Mouse (Mus musculus) stomach, embryonic 15.5 days (tissue): Measurements from ENCODE around the gene Myo5a. TPM values are rescaled to one million over a fixed set of nuclear protein-coding genes. Genes with fewer than 3 reads are reported as not detected.

Source experiments
- ATAC-seq: fragments of 200-750 bp; cut with Nextera tagmentation; 2 replicates; pipeline ENCODE4 v1.8.0; 2017; ENCODE audit warnings: low read depth, moderate number of reproducible peaks, moderate TSS enrichment; ENCODE audit not compliant: insufficient read depth, low FRiP score
- H3K27ac ChIP-seq: fragments of 300-500 bp; sonication (generic); 2 replicates; pipeline ENCODE4 v1.5.1; 2015; ENCODE audit warnings: mild to moderate bottlenecking, inconsistent platforms
- H3K27me3 ChIP-seq: fragments of 300-500 bp; sonication (generic); replicated peaks from 2 replicates; pipeline ENCODE4 v1.6.1; 2015; ENCODE audit warnings: inconsistent platforms
- H3K36me3 ChIP-seq: fragments of 300-500 bp; sonication (generic); 2 replicates; pipeline ENCODE4 v1.6.1; 2015; ENCODE audit warnings: inconsistent platforms
- H3K4me1 ChIP-seq: fragments of 300-500 bp; sonication (generic); 2 replicates; pipeline ENCODE4 v1.6.1; 2015; ENCODE audit warnings: inconsistent platforms
- H3K4me2 ChIP-seq: fragments of 300-500 bp; sonication (generic); 2 replicates; pipeline ENCODE4 v1.6.1; 2015; ENCODE audit warnings: mild to moderate bottlenecking, inconsistent platforms
- H3K4me3 ChIP-seq: fragments of 300-500 bp; sonication (generic); replicated peaks from 2 replicates; pipeline ENCODE4 v1.5.1; 2015; ENCODE audit warnings: inconsistent platforms
- H3K9ac ChIP-seq: fragments of 300-500 bp; sonication (generic); 2 replicates; pipeline ENCODE4 v1.6.1; 2015; ENCODE audit warnings: inconsistent platforms
- H3K9me3 ChIP-seq: fragments of 300-500 bp; sonication (generic); 2 replicates; pipeline ENCODE4 v1.6.1; 2016; ENCODE audit warnings: inconsistent platforms
- WGBS: fragments of 180-500 bp; shearing (Covaris S2); methylation state at CpG from one replicate; pipeline ENCODE4 v1.1.7; 2015; 5-methylcytosine and 5-hydroxymethylcytosine counted together
- polyA plus RNA-seq: library from polyadenylated mRNA; unstranded; fragments of >200 nt; fragmentation: Nextera tagmentation; extraction: Ambion mirVana; gene quantifications from 2 replicates; pipeline ENCODE4 v1.2.1, GENCODE M21; 2015

Myo5a gene
- polyA plus RNA-seq, 1 experiment from 2014 or later, result 11.5 TPM

- H3K4me3 ChIP-seq, result no peak overlapping the region
- 0 out of 2 replicates have a peak, but pooled peaks cover 4% of the 10 kb centered on the region for H3K4me1 ChIP-seq
- H3K4me2 ChIP-seq, result no peak overlapping the region
- H3K27me3 ChIP-seq, result no peaks in the 10 kb centered on the region
- no peak for ATAC-seq
- H3K9me3 ChIP-seq, result no peaks in the 10 kb centered on the region
- H3K36me3 ChIP-seq, result 0 out of 2 replicates have a peak, but pooled peaks cover 3% of the 10 kb centered on the region
- no peak overlapping the region for H3K9ac ChIP-seq
- 73% methylated on average over 2 of the region's 2 CpGs for WGBS
- H3K27ac ChIP-seq, result no peak overlapping the region
Observed at GRCm38 (mm10) chr9:75040566-75040965, 30.2 kb upstream of the Myo5a start.

- H3K27me3 ChIP-seq, result no peaks in the 10 kb centered on the region
- 73% methylated on average over 2 of the region's 2 CpGs for WGBS
- H3K4me1 ChIP-seq, result 0 out of 2 replicates have a peak, but pooled peaks cover 4% of the 10 kb centered on the region
- H3K27ac ChIP-seq, result no peak overlapping the region
- H3K9me3 ChIP-seq, result no peaks in the 10 kb centered on the region
- H3K4me2 ChIP-seq, result no peak overlapping the region
- no peak for ATAC-seq
- 0 out of 2 replicates have a peak, but pooled peaks cover 6% of the 10 kb centered on the region for H3K36me3 ChIP-seq
- no peak overlapping the region for H3K4me3 ChIP-seq
- no peak overlapping the region for H3K9ac ChIP-seq
Observed at GRCm38 (mm10) chr9:75041840-75042525, 28.8 kb upstream of the Myo5a start.

- Histone ChIP-seq H3K4me2 (no peak overlapping the region), H3K4me3 (no peak overlapping the region), H3K9me3 (no peaks in the 10 kb centered on the region), H3K9ac (no peak overlapping the region), H3K27ac (no peak overlapping the region), H3K27me3 (no peaks in the 10 kb centered on the region), H3K4me1 (0 out of 2 replicates have a peak, but pooled peaks cover 4% of the 10 kb centered on the region), H3K36me3 (0 out of 2 replicates have a peak, but pooled peaks cover 6% of the 10 kb centered on the region)
- 93% methylated on average over 2 of the region's 2 CpGs for WGBS
- no peak for ATAC-seq
Observed at GRCm38 (mm10) chr9:75043191-75043590, 27.6 kb upstream of the Myo5a start.

GRCm38 (mm10) chr9:75047079-75047478 is 23.7 kb upstream of the Myo5a start:
- Histone ChIP-seq H3K27me3 (no peaks in the 10 kb centered on the region), H3K9ac (no peak overlapping the region), H3K4me3 (no peak overlapping the region), H3K4me1 (no peaks in the 10 kb centered on the region), H3K9me3 (no peaks in the 10 kb centered on the region), H3K36me3 (0 out of 2 replicates have a peak, but pooled peaks cover 6% of the 10 kb centered on the region), H3K27ac (no peak overlapping the region), H3K4me2 (no peak overlapping the region)
- no peak for ATAC-seq

- H3K4me2 ChIP-seq, result no peak overlapping the region
- no peak for ATAC-seq
Observed at GRCm38 (mm10) chr9:75049100-75049499, 21.7 kb upstream of the Myo5a start.

GRCm38 (mm10) chr9:75050003-75050402 is 20.8 kb upstream of the Myo5a start:
- Histone ChIP-seq H3K4me1 (no peaks in the 10 kb centered on the region), H3K36me3 (0 out of 2 replicates have a peak, but pooled peaks cover 6% of the 10 kb centered on the region), H3K4me2 (no peak overlapping the region), H3K9me3 (no peaks in the 10 kb centered on the region), H3K9ac (no peak overlapping the region), H3K4me3 (no peak overlapping the region), H3K27ac (no peak overlapping the region), H3K27me3 (no peaks in the 10 kb centered on the region)
- WGBS, result 31% methylated on average over 3 of the region's 3 CpGs
- no peak for ATAC-seq

More at GRCm38 (mm10) chr9:75049100-75049499, 21.7 kb upstream of the Myo5a start:
- no peak overlapping the region for H3K4me3 ChIP-seq
- H3K27ac ChIP-seq, result no peak overlapping the region
- no peaks in the 10 kb centered on the region for H3K4me1 ChIP-seq
- H3K27me3 ChIP-seq, result no peaks in the 10 kb centered on the region
- 0 out of 2 replicates have a peak, but pooled peaks cover 6% of the 10 kb centered on the region for H3K36me3 ChIP-seq
- no peak overlapping the region for H3K9ac ChIP-seq
- 62% methylated on average over 3 of the region's 3 CpGs for WGBS
- no peaks in the 10 kb centered on the region for H3K9me3 ChIP-seq

GRCm38 (mm10) chr9:75051841-75052240 is 19.0 kb upstream of the Myo5a start:
- Histone ChIP-seq H3K27ac (no peak overlapping the region), H3K4me2 (no peak overlapping the region), H3K9ac (no peak overlapping the region), H3K36me3 (no peaks in the 10 kb centered on the region), H3K4me1 (no peaks in the 10 kb centered on the region), H3K4me3 (no peak overlapping the region), H3K27me3 (no peaks in the 10 kb centered on the region), H3K9me3 (no peaks in the 10 kb centered on the region)
- 90% methylated on average over 4 of the region's 4 CpGs for WGBS
- no peak for ATAC-seq

GRCm38 (mm10) chr9:75055046-75055445 is 15.8 kb upstream of the Myo5a start:
- 68% methylated on average over 5 of the region's 5 CpGs for WGBS
- peaks cover 13% of the 10 kb centered on the region for H3K36me3 ChIP-seq
- no peak overlapping the region for H3K9ac ChIP-seq
- H3K4me1 ChIP-seq, result no peaks in the 10 kb centered on the region
- H3K9me3 ChIP-seq, result no peaks in the 10 kb centered on the region
- H3K27ac ChIP-seq, result no peak overlapping the region
- H3K4me2 ChIP-seq, result no peak overlapping the region
- H3K4me3 ChIP-seq, result no peak overlapping the region
- H3K27me3 ChIP-seq, result no peaks in the 10 kb centered on the region
- ATAC-seq, result no peak

- Histone ChIP-seq H3K27me3 (no peaks in the 10 kb centered on the region), H3K4me3 (no peak overlapping the region), H3K9me3 (no peaks in the 10 kb centered on the region), H3K4me2 (no peak overlapping the region), H3K27ac (no peak overlapping the region), H3K4me1 (no peaks in the 10 kb centered on the region), H3K36me3 (no peaks in the 10 kb centered on the region), H3K9ac (no peak overlapping the region)
- ATAC-seq, result no peak
- 54% methylated on average over 9 of the region's 9 CpGs for WGBS
Observed at GRCm38 (mm10) chr9:75064678-75065331, 6.0 kb upstream of the Myo5a start.

- Histone ChIP-seq H3K4me3 (peak overlapping the region; percentile 79), H3K36me3 (no peaks in the 10 kb centered on the region), H3K4me1 (0 out of 2 replicates have a peak, but pooled peaks cover 4% of the 10 kb centered on the region), H3K9ac (peak overlapping the region; percentile 67), H3K27ac (peak overlapping the region; percentile 87), H3K4me2 (peak overlapping the region; percentile 97), H3K27me3 (no peaks in the 10 kb centered on the region), H3K9me3 (no peaks in the 10 kb centered on the region)
- 0% methylated on average over 30 of the region's 92 CpGs for WGBS
- peak; percentile 98 for ATAC-seq
Observed at GRCm38 (mm10) chr9:75071029-75071705, 352 bp downstream of the Myo5a start.

- Histone ChIP-seq H3K27ac (peak overlapping the region; percentile 87), H3K4me3 (peak overlapping the region; percentile 79), H3K36me3 (no peaks in the 10 kb centered on the region), H3K27me3 (no peaks in the 10 kb centered on the region), H3K9me3 (no peaks in the 10 kb centered on the region), H3K4me1 (0 out of 2 replicates have a peak, but pooled peaks cover 4% of the 10 kb centered on the region), H3K9ac (peak overlapping the region; percentile 67), H3K4me2 (peak overlapping the region; percentile 97)
- no peak; the same call in 1 of the 2 replicates for ATAC-seq
- 0% methylated on average over 29 of the region's 29 CpGs for WGBS
Observed at GRCm38 (mm10) chr9:75071706-75072192, 934 bp downstream of the Myo5a start.
